Mouse (Mus musculus) heart, embryonic 16.5 days (tissue): ENCODE results near the gene Ctsw. TPM values are rescaled to one million over a fixed set of nuclear protein-coding genes. Genes with fewer than 3 reads are reported as not detected.

Experiments used
- ATAC-seq: fragments of 200-750 bp; cut with Nextera tagmentation; replicated peaks from 2 replicates; pipeline ENCODE4 v1.8.0; 2017; ENCODE audit warnings: moderate number of reproducible peaks; ENCODE audit not compliant: insufficient read depth, low FRiP score; ENCODE audit errors: extremely low read depth
- H3K27ac ChIP-seq: fragments of 300-500 bp; sonication (generic); 2 replicates; pipeline ENCODE4 v1.5.1; 2014; ENCODE audit warnings: mild to moderate bottlenecking, low read length, control low read depth, moderate library complexity
- H3K27me3 ChIP-seq: fragments of 300-500 bp; sonication (generic); 2 replicates; pipeline ENCODE4 v1.6.1; 2014; ENCODE audit warnings: low read length, mixed read lengths; ENCODE audit not compliant: control insufficient read depth, insufficient read depth
- H3K36me3 ChIP-seq: fragments of 300-500 bp; sonication (generic); 2 replicates; pipeline ENCODE4 v1.6.1; 2014; ENCODE audit not compliant: control insufficient read depth, insufficient read depth
- H3K4me1 ChIP-seq: fragments of 300-500 bp; sonication (generic); 2 replicates; pipeline ENCODE4 v1.6.1; 2014; ENCODE audit warnings: low read length, mixed read lengths; ENCODE audit not compliant: control insufficient read depth, insufficient read depth
- H3K4me2 ChIP-seq: fragments of 300-500 bp; sonication (generic); 2 replicates; pipeline ENCODE4 v1.6.1; 2014; ENCODE audit warnings: low read depth, mild to moderate bottlenecking, control low read depth, low read length
- H3K4me3 ChIP-seq: fragments of 300-500 bp; sonication (generic); 2 replicates; pipeline ENCODE4 v1.5.1; 2014; ENCODE audit warnings: mild to moderate bottlenecking, control low read depth, low read length
- H3K9ac ChIP-seq: fragments of 300-500 bp; sonication (generic); 2 replicates; pipeline ENCODE4 v1.6.1; 2014; ENCODE audit warnings: low read length, control low read depth
- H3K9me3 ChIP-seq: fragments of 300-500 bp; sonication (generic); replicated peaks from 2 replicates; pipeline ENCODE4 v1.6.1; 2016; ENCODE audit warnings: low read length; ENCODE audit not compliant: control insufficient read depth
- WGBS: fragments of 180-500 bp; shearing (Covaris S2); extraction: QIAGEN DNeasy Blood & Tissue Kit; methylation state at CpG from one replicate; pipeline ENCODE4 v1.1.7; 2014; 5-methylcytosine and 5-hydroxymethylcytosine counted together
- polyA plus RNA-seq: library from polyadenylated mRNA; unstranded; fragments of >200 nt; fragmentation: Nextera tagmentation; extraction: Ambion mirVana; gene quantifications from 2 replicates; pipeline ENCODE4 v1.2.1, GENCODE M21; 2015

The Ctsw gene
- polyA plus RNA-seq, 1 experiment from 2014 or later: 7.4 TPM

GRCm38 (mm10) chr19:5423561-5423960, 44.7 kb downstream of the Ctsw start:
- Histone ChIP-seq H3K27ac (peak overlapping the region; percentile 94), H3K9ac (peak overlapping the region; percentile 88), H3K4me1 (peaks cover 23% of the 10 kb centered on the region), H3K4me2 (peak overlapping the region; percentile 81), H3K36me3 (peaks cover 23% of the 10 kb centered on the region), H3K9me3 (no peaks in the 10 kb centered on the region), H3K27me3 (no peaks in the 10 kb centered on the region), H3K4me3 (peak overlapping the region; percentile 90)
- ATAC-seq: no peak
- WGBS: 54% methylated on average over 12 of the region's 12 CpGs

- H3K4me2 ChIP-seq: peak overlapping the region; percentile 81
- WGBS: 83% methylated on average over 9 of the region's 9 CpGs
These were observed 45.3 kb downstream of the Ctsw start for GRCm38 (mm10) chr19:5422895-5423443.

GRCm38 (mm10) chr19:5422267-5422666, 46.0 kb downstream of the Ctsw start:
- Histone ChIP-seq H3K4me3 (no peak overlapping the region), H3K27ac (no peak overlapping the region), H3K9me3 (no peaks in the 10 kb centered on the region), H3K4me2 (no peak overlapping the region), H3K4me1 (peaks cover 23% of the 10 kb centered on the region), H3K27me3 (no peaks in the 10 kb centered on the region), H3K36me3 (peaks cover 20% of the 10 kb centered on the region), H3K9ac (no peak overlapping the region)
- ATAC-seq: no peak
- 84% methylated on average over 10 of the region's 10 CpGs for WGBS

More at GRCm38 (mm10) chr19:5422895-5423443, 45.3 kb downstream of the Ctsw start:
- Histone ChIP-seq H3K27me3 (no peaks in the 10 kb centered on the region), H3K9me3 (no peaks in the 10 kb centered on the region), H3K4me3 (no peak overlapping the region; the same call in 1 of the 2 replicates), H3K27ac (no peak overlapping the region), H3K36me3 (peaks cover 23% of the 10 kb centered on the region), H3K4me1 (peaks cover 23% of the 10 kb centered on the region), H3K9ac (no peak overlapping the region; the same call in 1 of the 2 replicates)
- ATAC-seq: no peak

GRCm38 (mm10) chr19:5421784-5422183, 46.5 kb downstream of the Ctsw start:
- WGBS: 82% methylated on average over 5 of the region's 5 CpGs
- Histone ChIP-seq H3K4me3 (no peak overlapping the region), H3K9ac (no peak overlapping the region), H3K36me3 (peaks cover 18% of the 10 kb centered on the region), H3K4me1 (peaks cover 22% of the 10 kb centered on the region), H3K9me3 (no peaks in the 10 kb centered on the region), H3K27me3 (no peaks in the 10 kb centered on the region), H3K27ac (no peak overlapping the region), H3K4me2 (no peak overlapping the region)
- no peak for ATAC-seq

- peaks cover 10% of the 10 kb centered on the region; the same call in 1 of the 2 replicates for H3K36me3 ChIP-seq
- no peak overlapping the region for H3K4me3 ChIP-seq
- no peaks in the 10 kb centered on the region for H3K9me3 ChIP-seq
- H3K4me2 ChIP-seq: no peak overlapping the region
- H3K27ac ChIP-seq: no peak overlapping the region
- ATAC-seq: no peak
- no peak overlapping the region for H3K9ac ChIP-seq
- 87% methylated on average over 6 of the region's 6 CpGs for WGBS
- H3K27me3 ChIP-seq: no peaks in the 10 kb centered on the region
- peaks cover 11% of the 10 kb centered on the region for H3K4me1 ChIP-seq
These were observed 47.7 kb downstream of the Ctsw start for GRCm38 (mm10) chr19:5420579-5420978.

GRCm38 (mm10) chr19:5419630-5420029, 48.7 kb downstream of the Ctsw start:
- Histone ChIP-seq H3K27ac (no peak overlapping the region), H3K9me3 (no peaks in the 10 kb centered on the region), H3K4me1 (peaks cover 11% of the 10 kb centered on the region), H3K36me3 (peaks cover 10% of the 10 kb centered on the region; the same call in 1 of the 2 replicates), H3K4me2 (no peak overlapping the region), H3K9ac (no peak overlapping the region), H3K4me3 (no peak overlapping the region), H3K27me3 (no peaks in the 10 kb centered on the region)
- ATAC-seq: no peak
- 85% methylated on average over 9 of the region's 9 CpGs for WGBS

- no peak overlapping the region for H3K27ac ChIP-seq
- H3K4me1 ChIP-seq: peaks cover 14% of the 10 kb centered on the region
- no peaks in the 10 kb centered on the region for H3K9me3 ChIP-seq
- no peak overlapping the region for H3K4me3 ChIP-seq
- no peak for ATAC-seq
- H3K36me3 ChIP-seq: peaks cover 10% of the 10 kb centered on the region; the same call in 1 of the 2 replicates
- no peak overlapping the region for H3K9ac ChIP-seq
- 96% methylated on average over 8 of the region's 8 CpGs for WGBS
- no peak overlapping the region for H3K4me2 ChIP-seq
- H3K27me3 ChIP-seq: no peaks in the 10 kb centered on the region
These were observed 49.4 kb downstream of the Ctsw start for GRCm38 (mm10) chr19:5418750-5419466.

Other genes starting within 250 kb of the Ctsw start
- gene Pacs1, start 195.4 kb downstream of the Ctsw start, polyA plus RNA-seq: 15.5 and 18.0 TPM in 2 replicates
- gene Sf3b2, start 173.1 kb downstream of the Ctsw start, polyA plus RNA-seq: 210 and 211 TPM in 2 replicates
- gene Gal3st3, start 170.2 kb downstream of the Ctsw start, polyA plus RNA-seq: 7.3 and 7.7 TPM in 2 replicates
- gene Catsper1, start 132.8 kb downstream of the Ctsw start, polyA plus RNA-seq: not detected in 2 replicates
- 1.00 and 2.1 TPM in 2 replicates for gene Cst6, start 118.9 kb downstream of the Ctsw start, polyA plus RNA-seq
- gene Eif1ad, start 101.8 kb downstream of the Ctsw start, polyA plus RNA-seq: 44.5 and 45.2 TPM in 2 replicates
- 441 and 465 TPM in 2 replicates for gene Banf1, start 101.3 kb downstream of the Ctsw start, polyA plus RNA-seq
- gene Sart1, start 79.8 kb downstream of the Ctsw start, polyA plus RNA-seq: 49.6 and 54.7 TPM in 2 replicates
- 1.6 and 2.1 TPM in 2 replicates for gene Tsga10ip, start 66.0 kb downstream of the Ctsw start, polyA plus RNA-seq
- 219 and 232 TPM in 2 replicates for gene Drap1, start 43.5 kb downstream of the Ctsw start, polyA plus RNA-seq
- 34.6 and 41.8 TPM in 2 replicates for gene AI837181, start 43.4 kb downstream of the Ctsw start, polyA plus RNA-seq
- gene Fosl1, start 21.0 kb downstream of the Ctsw start, polyA plus RNA-seq: 0.16 TPM in 1 of 2 replicates, not detected in the other
- 7.6 and 8.0 TPM in 2 replicates for gene Ccdc85b, start 10.6 kb downstream of the Ctsw start, polyA plus RNA-seq
- gene Fibp, start 7.9 kb downstream of the Ctsw start, polyA plus RNA-seq: 108 TPM in 2 replicates
- gene Efemp2, start 5.4 kb upstream of the Ctsw start, polyA plus RNA-seq: 62.7 and 76.1 TPM in 2 replicates
- 50.1 and 52.9 TPM in 2 replicates for gene Mus81, start 19.9 kb upstream of the Ctsw start, polyA plus RNA-seq
- gene Cfl1, start 21.9 kb upstream of the Ctsw start, polyA plus RNA-seq: 1,696 and 1,829 TPM in 2 replicates
- gene 1700020D05Rik, start 35.3 kb upstream of the Ctsw start, polyA plus RNA-seq: not detected in 2 replicates
- 17.2 and 18.3 TPM in 2 replicates for gene Snx32, start 42.0 kb upstream of the Ctsw start, polyA plus RNA-seq
- 0.54 and 0.61 TPM in 2 replicates for gene Ovol1, start 92.1 kb upstream of the Ctsw start, polyA plus RNA-seq
- gene Ap5b1, start 99.5 kb upstream of the Ctsw start, polyA plus RNA-seq: 3.8 and 4.0 TPM in 2 replicates
- gene Rnaseh2c, start 133.4 kb upstream of the Ctsw start, polyA plus RNA-seq: 76.7 and 80.0 TPM in 2 replicates
- gene Kat5, start 141.7 kb upstream of the Ctsw start, polyA plus RNA-seq: 30.3 and 31.8 TPM in 2 replicates
- 37.7 and 38.2 TPM in 2 replicates for gene Rela, start 169.0 kb upstream of the Ctsw start, polyA plus RNA-seq
- 23.5 and 24.9 TPM in 2 replicates for gene Sipa1, start 195.2 kb upstream of the Ctsw start, polyA plus RNA-seq
- gene Map3k11, start 220.2 kb upstream of the Ctsw start, polyA plus RNA-seq: 24.4 and 26.8 TPM in 2 replicates
- 11.5 and 13.4 TPM in 2 replicates for gene Pcnx3, start 220.4 kb upstream of the Ctsw start, polyA plus RNA-seq
- 0.18 and 0.24 TPM in 2 replicates for gene Kcnk7, start 235.9 kb upstream of the Ctsw start, polyA plus RNA-seq